Mouse (Mus musculus) kidney, postnatal 0 days (tissue): ENCODE measurements around the gene Alkbh1. TPM values are rescaled to one million over a fixed set of nuclear protein-coding genes. Genes with fewer than 3 reads are reported as not detected.
A peak's percentile ranks its signal among the peaks of the same experiment; 100 is the strongest.

Source experiments
- ATAC-seq: fragments of 200-750 bp; cut with Nextera tagmentation; replicated peaks from 2 replicates; pipeline ENCODE4 v1.8.0; 2017; ENCODE audit warnings: low read depth, moderate number of reproducible peaks, moderate TSS enrichment, moderate library complexity; ENCODE audit not compliant: low FRiP score
- DNase-seq: peaks from one replicate; pipeline ENCODE4 v3.0.0-alpha.2; 2016; ENCODE audit warnings: low spot score
- H3K27ac ChIP-seq: fragments of 300-500 bp; sonication (generic); 2 replicates; pipeline ENCODE4 v1.5.1; 2014; ENCODE audit warnings: mild to moderate bottlenecking
- H3K27me3 ChIP-seq: fragments of 300-500 bp; sonication (generic); 2 replicates; pipeline ENCODE4 v1.6.1; 2014; ENCODE audit warnings: low read length, mixed read lengths; ENCODE audit not compliant: insufficient read depth
- H3K36me3 ChIP-seq: fragments of 300-500 bp; sonication (generic); 2 replicates; pipeline ENCODE4 v1.6.1; 2014; ENCODE audit warnings: low read length, mixed read lengths; ENCODE audit not compliant: insufficient read depth
- H3K4me1 ChIP-seq: fragments of 300-500 bp; sonication (generic); replicated peaks from 2 replicates; pipeline ENCODE4 v1.6.1; 2014; ENCODE audit warnings: antibody characterized with exemption, low read length, mixed read lengths; ENCODE audit not compliant: insufficient read depth
- H3K4me2 ChIP-seq: fragments of 300-500 bp; sonication (generic); 2 replicates; pipeline ENCODE4 v1.6.1; 2014; ENCODE audit warnings: mild to moderate bottlenecking, low read length, moderate library complexity, mixed read lengths
- H3K4me3 ChIP-seq: fragments of 300-500 bp; sonication (generic); replicated peaks from 2 replicates; pipeline ENCODE4 v1.5.1; 2014; ENCODE audit warnings: low read depth, low read length
- H3K9ac ChIP-seq: fragments of 300-500 bp; sonication (generic); 2 replicates; pipeline ENCODE4 v1.6.1; 2014; ENCODE audit warnings: low read depth, low read length
- H3K9me3 ChIP-seq: fragments of 300-500 bp; sonication (generic); replicated peaks from 2 replicates; pipeline ENCODE4 v1.6.1; 2016; ENCODE audit warnings: low read length, inconsistent platforms, mixed read lengths
- CTCF ChIP-seq: IDR thresholded peaks from 2 replicates; pipeline ENCODE4 v1.5.1; 2016; ENCODE audit warnings: antibody characterized with exemption, low read depth, mild to moderate bottlenecking, moderate library complexity
- WGBS: fragments of 180-500 bp; shearing (Covaris S2); extraction: QIAGEN DNeasy Blood & Tissue Kit; methylation state at CpG from one replicate; pipeline ENCODE4 v1.1.7; 2014; 5-methylcytosine and 5-hydroxymethylcytosine counted together
- polyA plus RNA-seq: library from polyadenylated mRNA; unstranded; fragments of >200 nt; fragmentation: Nextera tagmentation; extraction: Ambion mirVana; gene quantifications from 2 replicates; pipeline ENCODE4 v1.2.1, GENCODE M21; 2015

The Alkbh1 gene
- polyA plus RNA-seq, 1 experiment from 2014 or later, result 24.1 TPM

DNA sequence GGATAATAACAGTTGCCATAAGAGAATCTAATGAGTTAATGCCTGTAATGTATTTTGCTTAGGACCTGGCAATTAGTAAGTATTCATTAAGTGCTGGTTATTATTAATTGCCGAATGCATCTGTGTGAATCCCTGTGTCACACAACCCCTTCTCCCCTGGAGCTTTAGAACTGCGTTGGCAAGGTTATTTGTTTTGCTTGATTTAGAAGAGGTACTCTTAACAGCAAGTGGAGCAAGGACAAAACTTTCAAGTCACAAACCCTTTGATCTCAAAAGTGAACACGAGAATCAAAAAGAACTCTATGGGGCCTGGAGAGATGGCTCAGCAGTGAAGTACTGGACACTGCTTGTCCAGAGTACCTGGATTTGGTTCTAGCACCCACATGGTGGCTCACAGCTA lies 54.6 kb downstream of the Alkbh1 start:
- H3K9ac ChIP-seq, result no peak overlapping the region
- H3K4me2 ChIP-seq, result peak overlapping the region; percentile 56; the same call in 1 of the 2 replicates
- no peaks in the 10 kb centered on the region for H3K9me3 ChIP-seq
- TF ChIP-seq CTCF, result no peak
- DNase-seq (no peak), ATAC-seq (no peak)
- no peaks in the 10 kb centered on the region for H3K27me3 ChIP-seq
- H3K27ac ChIP-seq, result peak overlapping the region; percentile 86; the same call in 1 of the 2 replicates
- peaks cover 10% of the 10 kb centered on the region; the same call in 1 of the 2 replicates for H3K4me1 ChIP-seq
- 0 out of 2 replicates have a peak overlapping the region, but pooled peaks have one; percentile 42 for H3K4me3 ChIP-seq
- no peaks in the 10 kb centered on the region for H3K36me3 ChIP-seq
- WGBS, result 65% methylated on average over 3 of the region's 3 CpGs

DNA sequence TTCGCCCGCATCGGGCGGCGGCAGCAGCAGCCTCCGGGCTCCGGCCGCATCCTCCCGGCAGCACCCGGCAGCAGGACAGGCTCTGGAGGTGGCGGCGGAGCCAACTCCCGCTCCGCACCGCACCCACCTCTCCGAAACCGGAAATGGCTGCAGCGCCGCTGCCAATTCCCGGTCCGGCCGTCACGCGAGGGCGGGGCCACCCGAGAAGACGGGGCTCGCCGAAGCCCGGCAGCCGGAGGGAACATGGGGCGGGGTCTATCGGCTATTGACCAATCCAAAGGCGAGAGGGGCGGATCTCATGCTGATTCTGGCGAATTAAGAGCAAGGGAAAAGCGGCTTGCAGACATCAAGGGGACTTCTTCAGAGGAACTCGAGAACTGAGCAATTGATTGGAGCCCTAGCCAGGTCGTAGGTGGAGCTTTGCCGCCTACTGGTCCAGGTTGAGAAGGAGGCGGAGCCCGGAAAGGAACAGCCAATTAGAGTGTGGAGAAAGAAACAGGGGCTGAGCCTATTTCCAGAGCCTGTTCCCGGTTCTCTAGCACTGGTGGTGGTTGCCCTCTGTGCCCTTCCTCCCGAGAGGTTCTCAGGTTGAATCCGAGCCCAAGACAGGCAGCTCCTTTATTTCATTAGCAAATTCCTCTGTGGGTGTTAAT lies 55.6 kb downstream of the Alkbh1 start, which contains the start of gene Sptlc2:
TSS of gene Sptlc2 (minus strand) at position 234 of the 653 bp plus-strand sequence.
- DNase-seq (peak; percentile 100), ATAC-seq (peak; percentile 99)
- peak within 1 kb of the TSS; percentile 94 for H3K9ac ChIP-seq
- H3K4me3 ChIP-seq, result peak within 1 kb of the TSS; percentile 98
- peak within 1 kb of the TSS; percentile 94 for H3K27ac ChIP-seq
- no peaks in the 10 kb centered on the region for H3K36me3 ChIP-seq
- peak within 1 kb of the TSS; percentile 85 for H3K4me2 ChIP-seq
- peaks cover 10% of the 10 kb centered on the region; the same call in 1 of the 2 replicates for H3K4me1 ChIP-seq
- under 1% methylated on average over 45 of the region's 45 CpGs for WGBS
- H3K9me3 ChIP-seq, result no peaks in the 10 kb centered on the region
- TF ChIP-seq CTCF, result peak; percentile 41; the same call in 1 of the 2 replicates
- no peaks in the 10 kb centered on the region for H3K27me3 ChIP-seq

GRCm38 (mm10) chr12:87387171-87388121 lies 56.4 kb downstream of the Alkbh1 start:
- peak; percentile 44 for ATAC-seq
- peak overlapping the region; percentile 94 for H3K9ac ChIP-seq
- DNase-seq, result peak; percentile 55
- peak overlapping the region; percentile 98 for H3K4me3 ChIP-seq
- no peak for TF ChIP-seq CTCF
- H3K4me1 ChIP-seq, result peaks cover 10% of the 10 kb centered on the region; the same call in 1 of the 2 replicates
- no peaks in the 10 kb centered on the region for H3K27me3 ChIP-seq
- WGBS, result under 1% methylated on average over 60 of the region's 65 CpGs
- no peaks in the 10 kb centered on the region for H3K36me3 ChIP-seq
- H3K4me2 ChIP-seq, result peak overlapping the region; percentile 85
- no peaks in the 10 kb centered on the region for H3K9me3 ChIP-seq
- peak overlapping the region; percentile 94 for H3K27ac ChIP-seq

GRCm38 (mm10) chr12:87385051-87385450 lies 58.8 kb downstream of the Alkbh1 start:
- Histone ChIP-seq H3K36me3 (no peaks in the 10 kb centered on the region), H3K4me2 (no peak overlapping the region), H3K4me3 (no peak overlapping the region), H3K27me3 (no peaks in the 10 kb centered on the region), H3K27ac (no peak overlapping the region), H3K9ac (no peak overlapping the region), H3K4me1 (peaks cover 14% of the 10 kb centered on the region; the same call in 1 of the 2 replicates), H3K9me3 (no peaks in the 10 kb centered on the region)
- WGBS, result 88% methylated on average over 3 of the region's 3 CpGs
- ATAC-seq (no peak), DNase-seq (no peak)
- no peak for TF ChIP-seq CTCF

- Histone ChIP-seq H3K36me3 (no peaks in the 10 kb centered on the region), H3K4me1 (0 out of 2 replicates have a peak, but pooled peaks cover 8% of the 10 kb centered on the region), H3K27ac (peak overlapping the region; percentile 44; the same call in 1 of the 2 replicates), H3K9ac (no peak overlapping the region), H3K4me2 (no peak overlapping the region), H3K27me3 (no peaks in the 10 kb centered on the region), H3K9me3 (no peaks in the 10 kb centered on the region), H3K4me3 (no peak overlapping the region)
- TF ChIP-seq CTCF, result no peak
- peak; percentile 25 for DNase-seq
- 33% methylated on average over 2 of the region's 2 CpGs for WGBS
- ATAC-seq, result no peak
These were observed 62.5 kb downstream of the Alkbh1 start for GRCm38 (mm10) chr12:87381380-87381682.

DNA sequence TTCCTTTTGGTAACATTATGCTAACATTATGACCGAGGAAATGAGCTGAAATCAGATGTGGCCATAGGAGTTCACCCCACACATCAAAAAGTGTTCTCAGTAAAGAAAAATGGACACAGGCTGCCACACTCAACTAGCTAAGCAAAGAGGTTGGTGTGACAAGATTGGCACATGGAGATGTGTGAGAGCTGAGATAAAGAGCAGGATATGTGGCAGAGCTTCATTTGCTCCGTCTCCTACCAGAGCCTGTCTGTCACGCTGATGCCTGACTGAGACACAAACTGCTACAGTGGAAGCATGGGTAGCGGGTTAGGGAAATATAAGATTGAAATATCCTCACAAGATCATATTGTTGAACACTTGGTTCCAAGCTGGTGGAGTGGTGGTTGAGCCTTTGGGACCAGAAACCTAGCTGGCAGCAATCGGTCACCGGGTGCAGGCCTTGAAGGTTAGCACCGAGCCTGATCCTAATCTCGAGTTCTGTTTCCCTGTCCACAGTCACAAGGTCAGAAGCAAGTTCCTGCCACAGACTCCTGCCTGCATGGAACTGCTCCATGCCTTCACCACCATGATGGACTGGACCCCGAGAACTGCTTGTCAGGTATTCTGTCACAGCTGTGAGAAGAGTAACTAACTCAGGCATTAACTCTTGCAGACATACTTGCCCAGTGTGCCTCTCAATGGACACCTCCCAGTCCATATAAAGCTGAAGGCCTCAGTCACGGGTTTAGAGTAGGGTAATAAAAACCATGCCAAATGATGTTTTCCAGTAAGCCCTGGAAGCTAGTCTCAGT lies 63.0 kb downstream of the Alkbh1 start:
- Histone ChIP-seq H3K27me3 (no peaks in the 10 kb centered on the region), H3K4me2 (no peak overlapping the region), H3K4me1 (0 out of 2 replicates have a peak, but pooled peaks cover 4% of the 10 kb centered on the region), H3K9me3 (no peaks in the 10 kb centered on the region), H3K27ac (peak overlapping the region; percentile 44), H3K4me3 (no peak overlapping the region), H3K36me3 (no peaks in the 10 kb centered on the region), H3K9ac (no peak overlapping the region)
- TF ChIP-seq CTCF, result no peak
- 69% methylated on average over 10 of the region's 10 CpGs for WGBS
- DNase-seq (no peak), ATAC-seq (no peak)
